In the genomic region with DNA sequence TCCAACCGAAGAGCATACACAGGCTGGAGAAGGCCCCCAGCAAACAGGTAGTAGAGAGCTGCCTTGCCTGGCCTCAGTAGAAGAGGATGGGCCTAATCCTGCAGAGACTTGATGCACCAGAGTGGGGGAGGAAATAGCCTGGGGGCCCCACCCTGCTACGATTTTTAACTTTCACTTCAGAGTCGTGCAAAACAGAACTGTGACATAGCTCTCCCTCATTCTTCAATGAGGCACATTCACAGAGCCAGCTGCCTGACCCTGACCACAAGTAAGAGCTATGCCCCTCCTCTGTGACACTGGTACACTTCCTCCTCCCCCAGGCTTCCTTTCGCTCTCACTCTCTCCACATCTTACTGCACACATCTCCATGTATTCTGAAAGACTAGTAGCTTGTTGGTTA, we compare ENCODE assay signal across 10 mouse cellular contexts. TPM values are rescaled to one million over a fixed set of nuclear protein-coding genes. Genes with fewer than 3 reads are reported as not detected.
A peak's percentile ranks its signal among the peaks of the same experiment; 100 is the strongest.
DNase-seq lines count a peak whose midpoint lies in the region; ATAC-seq and TF ChIP-seq lines count a peak whose summit lies in the region.
"Had no signal": no experiment of that assay in that cellular context is flagged by ENCODE, and none has a peak within 500 bp of the region (broad histone marks: within the 10 kb centered on the region; RNA-seq: fewer than 3 reads in every experiment).

No protein-coding gene starts in this region.

- no peak overlapping the region for H3K4me2 ChIP-seq in liver, postnatal 0 days (ENCODE audit: low read depth, low read length)
- H3K4me2 ChIP-seq in stomach, embryonic 16.5 days (ENCODE audit: low read depth, low read length) = 0 out of 2 replicates have a peak overlapping the region, but pooled peaks have one; percentile 3
- no peak overlapping the region for H3K4me2 ChIP-seq in intestine, postnatal 0 days (replicated peaks; ENCODE audit: low read depth)

- H3K27me3 ChIP-seq in liver, postnatal 0 days (ENCODE audit: insufficient read depth, low read length) = no peaks in the 10 kb centered on the region
- no peaks in the 10 kb centered on the region for H3K27me3 ChIP-seq in stomach, embryonic 16.5 days (ENCODE audit: control insufficient read depth, insufficient read depth, low read length)
- H3K27me3 ChIP-seq in intestine, postnatal 0 days (replicated peaks; ENCODE audit: control insufficient read depth, insufficient read depth, low read length) = no peaks in the 10 kb centered on the region

- no peaks in the 10 kb centered on the region for H3K9me3 ChIP-seq in liver, postnatal 0 days (ENCODE audit: low read length)
- no peaks in the 10 kb centered on the region for H3K9me3 ChIP-seq in stomach, embryonic 16.5 days (replicated peaks; ENCODE audit: control insufficient read depth, low read length)
- no peaks in the 10 kb centered on the region for H3K9me3 ChIP-seq in intestine, postnatal 0 days (ENCODE audit: control insufficient read depth)
- H3K9me3 ChIP-seq: forebrain, embryonic 10.5 days had no signal

- H3K4me3 ChIP-seq in liver, postnatal 0 days (ENCODE audit: low read depth, low read length) = no peak overlapping the region
- H3K4me3 ChIP-seq in stomach, embryonic 16.5 days (replicated peaks; ENCODE audit: low read length) = no peak overlapping the region
- H3K4me3 ChIP-seq in left cerebral cortex, adult 2 months = no peak overlapping the region
- H3K4me3 ChIP-seq in intestine, postnatal 0 days (ENCODE audit: low read depth, low read length) = no peak overlapping the region
- H3K4me3 ChIP-seq: forebrain, embryonic 10.5 days had no signal

- peak; percentile 47 for ATAC-seq in liver, postnatal 0 days
- 0 out of 2 replicates have a peak, but pooled peaks have one; percentile 5 for ATAC-seq in stomach, embryonic 16.5 days (ENCODE audit: insufficient read depth, low FRiP score)
- no peak for ATAC-seq in intestine, postnatal 0 days

- peak; percentile 31 for DNase-seq in gastrocnemius, postnatal 25 days
- no peak for DNase-seq in gastrocnemius, adult 18-20 months (ENCODE audit: low spot score)
- peak; percentile 93 for DNase-seq in T-cell, adult 2 months (ENCODE audit: low spot score)
- DNase-seq in liver, postnatal 0 days = no peak
- no peak for DNase-seq in right cerebral cortex, postnatal 10 days (ENCODE audit: low spot score in 2 of 2)
- no peak for DNase-seq in left cerebral cortex, adult 2 months (ENCODE audit: extremely low spot score in 1 of 2, low spot score in 2 of 2)
- DNase-seq: kidney, adult 8-10 months had no signal

- no peak for TF ChIP-seq EP300 in liver, postnatal 0 days (IDR thresholded peaks at IDR 0.05; ENCODE audit: low read depth)

- peak overlapping the region; percentile 36; the same call in 1 of the 2 replicates for H3K27ac ChIP-seq in liver, postnatal 0 days (ENCODE audit: low read depth)
- H3K27ac ChIP-seq in stomach, embryonic 16.5 days (ENCODE audit: low read length) = peak overlapping the region; percentile 69
- H3K27ac ChIP-seq in left cerebral cortex, adult 2 months = no peak overlapping the region
- H3K27ac ChIP-seq in intestine, postnatal 0 days (ENCODE audit: low read depth, low read length) = no peak overlapping the region
- H3K27ac ChIP-seq: forebrain, embryonic 10.5 days had no signal

- H3K36me3 ChIP-seq in liver, postnatal 0 days (replicated peaks; ENCODE audit: insufficient read depth, low read length) = no peaks in the 10 kb centered on the region
- no peaks in the 10 kb centered on the region for H3K36me3 ChIP-seq in stomach, embryonic 16.5 days (ENCODE audit: control insufficient read depth, insufficient read depth, low read length)
- H3K36me3 ChIP-seq in intestine, postnatal 0 days (ENCODE audit: control insufficient read depth, insufficient read depth) = no peaks in the 10 kb centered on the region
- H3K36me3 ChIP-seq: forebrain, embryonic 10.5 days had no signal

- TF ChIP-seq CTCF in liver, postnatal 0 days (IDR thresholded peaks at IDR 0.05; ENCODE audit: low read depth) = no peak
- no peak for TF ChIP-seq CTCF in left cerebral cortex, adult 2 months (IDR thresholded peaks at IDR 0.05)
- TF ChIP-seq CTCF in intestine, postnatal 0 days (IDR thresholded peaks at IDR 0.05; ENCODE audit: low read depth) = no peak

- WGBS in liver, postnatal 0 days (ENCODE audit: insufficient replicate concordance) = 29% methylated on average over 4 of the region's 4 CpGs
- 31% methylated on average over 4 of the region's 4 CpGs for WGBS in stomach, embryonic 16.5 days
- 37% methylated on average over 4 of the region's 4 CpGs for WGBS in intestine, postnatal 0 days

- H3K4me1 ChIP-seq in liver, postnatal 0 days (ENCODE audit: insufficient read depth) = peaks cover 30% of the 10 kb centered on the region
- H3K4me1 ChIP-seq in stomach, embryonic 16.5 days (ENCODE audit: control insufficient read depth, insufficient read depth, low read length) = no peaks in the 10 kb centered on the region
- H3K4me1 ChIP-seq in intestine, postnatal 0 days (replicated peaks; ENCODE audit: control insufficient read depth, insufficient read depth, low read length) = 0 out of 2 replicates have a peak, but pooled peaks cover 5% of the 10 kb centered on the region

- intact Hi-C loops in left cerebral cortex, adult 2 months (cut with DNase I) = no loop called here

- H3K9ac ChIP-seq in liver, postnatal 0 days (replicated peaks) = no peak overlapping the region
- H3K9ac ChIP-seq in stomach, embryonic 16.5 days (ENCODE audit: low read length) = no peak overlapping the region
- no peak overlapping the region for H3K9ac ChIP-seq in intestine, postnatal 0 days (ENCODE audit: low read depth, low read length)

RNA-seq across cellular contexts. Expression of gene Pdlim1, which starts 14.2 kb away (rescaled TPM):
- total RNA-seq in gastrocnemius, postnatal 25 days (2021) = 100 to 1,000 TPM; 116 to 150 TPM
- total RNA-seq in gastrocnemius, adult 18-20 months (2021) = 100 to 1,000 TPM; 101 to 168 TPM
- polyA plus RNA-seq in liver, postnatal 0 days (2015; fragmentation: Nextera tagmentation; extraction: Ambion mirVana) = 80.4 and 82.1 TPM in 2 replicates
- 243 and 264 TPM in 2 replicates for polyA plus RNA-seq in stomach, embryonic 16.5 days (2015; fragmentation: Nextera tagmentation; extraction: Ambion mirVana)
- total RNA-seq in left cerebral cortex, adult 2 months (2021) = 10 to 100 TPM; 16.7 to 20.1 TPM
- polyA plus RNA-seq in intestine, postnatal 0 days (2015; fragmentation: Nextera tagmentation; extraction: Ambion mirVana) = 167 and 175 TPM in 2 replicates

Comparison
In these comparisons a context has a peak if more than half of its experiments do, and no peak if none do; other contexts are left out.
1. DNase-seq: peak in gastrocnemius, postnatal 25 days (single experiment) and T-cell, adult 2 months (single experiment); none in gastrocnemius, adult 18-20 months (single experiment), liver, postnatal 0 days (single experiment), right cerebral cortex, postnatal 10 days (0 of 2) and left cerebral cortex, adult 2 months (0 of 2).
2. H3K27ac ChIP-seq: peak in liver, postnatal 0 days (single experiment) and stomach, embryonic 16.5 days (single experiment); none in left cerebral cortex, adult 2 months (single experiment) and intestine, postnatal 0 days (single experiment).
3. RNA of gene Pdlim1, which starts 14.2 kb away (total RNA-seq): 101 to 168 TPM in gastrocnemius, adult 18-20 months and 116 to 150 TPM in gastrocnemius, postnatal 25 days; 16.7 to 20.1 TPM in left cerebral cortex, adult 2 months; every median in the first group is over 4 times any median in the second.